13 mouse cellular contexts compared by ENCODE assay signal in genomic region chr10:61488522-61489110, GRCm38 (mm10).
"Had no signal": no experiment of that assay in that cellular context is flagged by ENCODE, and none has a peak within 500 bp of the region (broad histone marks: within the 10 kb centered on the region; RNA-seq: fewer than 3 reads in every experiment).

No protein-coding gene starts in this region.

- H3K4me2 ChIP-seq: liver, embryonic 15.5 days; midbrain, embryonic 11.5 days had no signal

- H3K9ac ChIP-seq: liver, embryonic 15.5 days had no signal

- H3K4me3 ChIP-seq: layer of hippocampus, adult 2 months; liver, embryonic 15.5 days had no signal

- H3K27me3 ChIP-seq: liver, embryonic 15.5 days had no signal

- H3K9me3 ChIP-seq: liver, embryonic 15.5 days had no signal

- H3K27ac ChIP-seq: kidney, postnatal 0 days; layer of hippocampus, adult 2 months; liver, embryonic 15.5 days had no signal

- DNase-seq: kidney, adult 2 months; kidney, postnatal 25 days; layer of hippocampus, adult 9-11 months; lung, adult 2 months; lung, postnatal 14 days; lung, postnatal 4 days; midbrain, embryonic 14.5 days; thymus, adult 18-20 months; thymus, postnatal 36 days had no signal

- H3K36me3 ChIP-seq: liver, embryonic 15.5 days had no signal
